Mouse (Mus musculus): Measurements from ENCODE around the gene Ldhd. TPM values are rescaled to one million over a fixed set of nuclear protein-coding genes. Genes with fewer than 3 reads are reported as not detected.

Ldhd gene
- polyA plus RNA-seq, 1 experiment from 2014 or later = 0.44 TPM

DNA sequence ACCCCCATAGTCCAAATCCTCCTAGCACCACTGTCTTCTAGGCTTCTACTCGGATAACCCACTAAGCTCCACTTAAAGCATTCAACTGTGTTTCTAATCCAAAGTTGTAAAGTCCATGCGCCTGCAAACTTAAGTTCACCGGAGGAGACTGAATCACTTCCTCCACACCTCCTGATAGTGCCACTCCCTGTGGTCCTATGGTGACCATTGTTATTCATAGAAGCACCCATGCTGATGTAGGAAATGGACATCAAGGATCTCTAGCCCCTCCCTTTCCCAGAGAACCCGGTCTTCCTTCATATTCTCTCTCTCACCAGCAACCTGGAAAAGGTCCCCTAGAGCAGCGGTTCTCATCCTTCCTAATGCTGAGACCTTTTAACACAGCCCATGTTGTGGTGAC lies 17.0 kb downstream of the Ldhd start:
- H3K9me3 ChIP-seq = no peaks in the 10 kb centered on the region
- WGBS = 74% methylated on average over 5 of the region's 5 CpGs
- H3K27ac ChIP-seq (replicated peaks) = no peak overlapping the region
- H3K4me3 ChIP-seq = no peak overlapping the region
- no peaks in the 10 kb centered on the region for H3K27me3 ChIP-seq (replicated peaks)
- H3K36me3 ChIP-seq = peaks cover 24% of the 10 kb centered on the region
- H3K4me1 ChIP-seq = peaks cover 10% of the 10 kb centered on the region
- no peak for ATAC-seq (ENCODE audit: extremely low read depth, insufficient number of reproducible peaks, low FRiP score, low TSS enrichment)
- H3K9ac ChIP-seq = no peak overlapping the region
- H3K4me2 ChIP-seq = no peak overlapping the region

DNA sequence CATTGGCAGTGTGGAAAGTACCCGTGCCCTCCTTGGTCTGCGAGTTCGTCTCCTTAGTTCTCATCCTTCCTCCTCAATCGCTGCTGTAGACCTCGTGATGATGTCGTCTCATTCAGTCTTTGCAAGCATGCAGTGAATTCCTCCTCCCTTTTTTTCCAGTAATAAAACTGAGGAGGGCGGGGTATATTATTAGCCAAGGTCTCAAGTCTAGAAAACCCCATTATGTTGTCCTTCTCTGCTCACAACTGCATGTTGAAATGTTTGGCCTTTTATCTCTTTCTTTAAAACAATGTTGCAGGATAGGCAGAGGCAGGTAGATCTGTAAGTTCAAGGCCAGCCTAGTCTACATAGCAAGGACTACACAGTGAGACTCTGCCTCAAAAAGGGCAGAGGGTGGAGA lies 22.8 kb downstream of the Ldhd start:
- Histone ChIP-seq H3K27me3 (replicated peaks) (no peaks in the 10 kb centered on the region), H3K4me1 (peaks cover 13% of the 10 kb centered on the region; the same call in 1 of the 2 replicates), H3K27ac (replicated peaks) (no peak overlapping the region), H3K9me3 (no peaks in the 10 kb centered on the region), H3K4me2 (no peak overlapping the region), H3K4me3 (no peak overlapping the region), H3K36me3 (peaks cover 22% of the 10 kb centered on the region), H3K9ac (no peak overlapping the region)
- no peak for ATAC-seq (ENCODE audit: extremely low read depth, insufficient number of reproducible peaks, low FRiP score, low TSS enrichment)
- WGBS = 89% methylated on average over 7 of the region's 7 CpGs

DNA sequence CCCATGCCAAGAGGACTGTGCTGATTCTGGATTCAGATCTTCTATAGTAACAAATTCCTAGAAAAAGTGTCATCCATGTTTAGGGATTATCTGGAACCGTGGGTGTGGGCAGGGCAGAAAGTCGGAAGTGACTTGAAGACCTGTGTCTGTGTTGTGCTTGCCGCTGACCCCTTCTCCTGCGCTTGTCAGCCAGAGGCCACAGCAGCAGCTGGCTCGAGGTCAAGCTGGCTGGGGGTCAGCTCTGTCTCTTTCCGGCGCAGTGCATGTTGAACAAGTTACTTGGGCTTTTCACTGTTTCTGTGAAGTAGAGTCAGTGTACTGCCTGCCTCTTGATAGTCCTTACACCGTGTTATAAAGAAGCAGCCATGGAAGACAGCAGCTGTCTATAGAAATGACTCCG lies 23.2 kb downstream of the Ldhd start:
- Histone ChIP-seq H3K27ac (replicated peaks) (no peak overlapping the region), H3K27me3 (replicated peaks) (no peaks in the 10 kb centered on the region)
- 81% methylated on average over 9 of the region's 9 CpGs for WGBS

DNA sequence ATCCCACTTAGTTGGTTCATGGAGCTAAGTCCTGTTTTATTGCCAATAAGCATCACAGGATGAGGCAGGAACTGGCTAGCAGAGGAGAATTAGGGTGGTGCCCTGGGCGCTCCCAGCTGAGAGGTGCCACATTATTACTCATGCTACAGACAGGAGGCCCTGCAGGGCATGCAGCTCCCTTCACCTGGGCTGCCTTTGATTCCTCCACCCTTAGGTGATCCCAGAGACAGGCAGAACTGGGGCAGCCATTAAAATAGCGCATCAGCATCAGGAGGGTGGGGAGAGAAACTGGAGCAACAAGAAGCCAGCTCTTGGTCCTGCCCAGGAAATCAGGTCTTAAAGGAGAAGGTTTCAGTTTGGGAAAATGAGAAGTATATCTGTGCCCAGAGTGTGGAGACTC lies 25.2 kb downstream of the Ldhd start:
- Histone ChIP-seq H3K9ac (no peak overlapping the region), H3K27ac (replicated peaks) (no peak overlapping the region), H3K36me3 (peaks cover 9% of the 10 kb centered on the region), H3K27me3 (replicated peaks) (no peaks in the 10 kb centered on the region), H3K4me2 (no peak overlapping the region), H3K9me3 (no peaks in the 10 kb centered on the region), H3K4me3 (no peak overlapping the region), H3K4me1 (peaks cover 17% of the 10 kb centered on the region)
- 91% methylated on average over 2 of the region's 2 CpGs for WGBS
- ATAC-seq (ENCODE audit: extremely low read depth, insufficient number of reproducible peaks, low FRiP score, low TSS enrichment) = no peak

More for the DNA sequence above, 23.2 kb downstream of the Ldhd start:
- ATAC-seq (ENCODE audit: extremely low read depth, insufficient number of reproducible peaks, low FRiP score, low TSS enrichment) = no peak
- H3K9ac ChIP-seq = no peak overlapping the region
- H3K4me2 ChIP-seq = no peak overlapping the region
- peaks cover 13% of the 10 kb centered on the region; the same call in 1 of the 2 replicates for H3K4me1 ChIP-seq
- peaks cover 18% of the 10 kb centered on the region for H3K36me3 ChIP-seq
- no peaks in the 10 kb centered on the region for H3K9me3 ChIP-seq
- no peak overlapping the region for H3K4me3 ChIP-seq

DNA sequence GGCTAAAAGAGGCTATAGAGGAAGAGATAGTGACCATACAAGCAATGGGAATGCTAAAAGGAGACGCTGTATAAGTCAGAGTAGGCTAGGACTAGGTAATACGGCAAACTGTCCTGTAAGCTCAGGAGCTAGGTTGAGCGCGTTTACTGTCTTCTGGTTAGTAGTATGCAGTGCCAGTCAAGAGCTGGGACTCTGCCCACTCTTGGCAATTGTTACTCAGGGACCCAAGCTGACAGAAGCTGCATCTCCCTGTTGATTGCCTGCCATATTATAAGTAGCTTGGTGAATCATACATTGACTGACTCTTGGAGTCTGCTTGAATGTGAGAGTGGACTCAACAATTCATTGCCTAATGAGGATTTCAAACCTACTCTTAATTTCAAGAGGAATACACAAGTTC lies 28.1 kb downstream of the Ldhd start:
- no peak overlapping the region for H3K9ac ChIP-seq
- no peak overlapping the region for H3K4me3 ChIP-seq
- H3K27ac ChIP-seq (replicated peaks) = no peak overlapping the region
- H3K9me3 ChIP-seq = no peaks in the 10 kb centered on the region
- peaks cover 9% of the 10 kb centered on the region for H3K36me3 ChIP-seq
- 88% methylated on average over 4 of the region's 4 CpGs for WGBS
- H3K4me2 ChIP-seq = no peak overlapping the region
- H3K4me1 ChIP-seq = peaks cover 32% of the 10 kb centered on the region
- no peaks in the 10 kb centered on the region for H3K27me3 ChIP-seq (replicated peaks)
- ATAC-seq (ENCODE audit: extremely low read depth, insufficient number of reproducible peaks, low FRiP score, low TSS enrichment) = no peak

DNA sequence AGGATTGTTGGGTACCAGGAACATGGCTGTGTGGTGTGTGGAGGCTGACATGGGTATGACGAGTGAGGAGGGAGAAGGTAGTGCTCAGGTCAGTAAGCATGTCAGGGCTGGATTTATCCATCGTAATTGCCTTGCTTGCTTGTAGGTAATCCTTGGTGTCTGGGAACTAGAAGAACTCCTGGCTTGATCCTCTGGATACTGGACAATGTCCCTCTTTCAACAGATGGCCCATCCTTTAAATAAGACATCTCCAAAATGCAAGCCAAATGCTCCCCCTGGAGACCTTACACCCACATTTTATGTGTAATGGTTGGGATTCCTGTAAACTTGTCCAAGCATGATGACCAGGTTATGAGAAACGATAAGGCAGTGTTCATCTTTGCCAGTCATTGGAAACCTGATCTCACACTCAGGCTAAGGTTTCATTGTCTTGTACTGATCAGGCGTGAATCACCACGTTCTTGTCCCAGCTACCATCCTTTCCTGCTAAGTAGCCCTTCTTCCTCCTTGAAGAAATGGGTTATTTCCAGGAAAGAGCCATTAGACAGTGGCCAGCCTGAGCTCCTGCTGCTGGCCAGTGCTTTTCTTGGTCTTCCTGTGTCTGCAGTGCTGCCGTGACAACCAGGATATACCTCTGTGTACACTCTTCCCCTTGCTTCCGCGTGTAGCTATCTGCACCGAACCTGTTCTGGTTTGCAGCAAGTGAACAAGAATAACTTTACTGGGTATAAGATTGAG lies 30.3 kb downstream of the Ldhd start:
- no peak overlapping the region for H3K4me2 ChIP-seq
- no peak for ATAC-seq (ENCODE audit: extremely low read depth, insufficient number of reproducible peaks, low FRiP score, low TSS enrichment)
- H3K4me3 ChIP-seq = no peak overlapping the region
- peaks cover 44% of the 10 kb centered on the region for H3K4me1 ChIP-seq
- H3K9ac ChIP-seq = no peak overlapping the region
- H3K27me3 ChIP-seq (replicated peaks) = no peaks in the 10 kb centered on the region
- no peaks in the 10 kb centered on the region for H3K9me3 ChIP-seq
- H3K36me3 ChIP-seq = peaks cover 9% of the 10 kb centered on the region
- WGBS = 72% methylated on average over 9 of the region's 9 CpGs
- no peak overlapping the region for H3K27ac ChIP-seq (replicated peaks)

DNA sequence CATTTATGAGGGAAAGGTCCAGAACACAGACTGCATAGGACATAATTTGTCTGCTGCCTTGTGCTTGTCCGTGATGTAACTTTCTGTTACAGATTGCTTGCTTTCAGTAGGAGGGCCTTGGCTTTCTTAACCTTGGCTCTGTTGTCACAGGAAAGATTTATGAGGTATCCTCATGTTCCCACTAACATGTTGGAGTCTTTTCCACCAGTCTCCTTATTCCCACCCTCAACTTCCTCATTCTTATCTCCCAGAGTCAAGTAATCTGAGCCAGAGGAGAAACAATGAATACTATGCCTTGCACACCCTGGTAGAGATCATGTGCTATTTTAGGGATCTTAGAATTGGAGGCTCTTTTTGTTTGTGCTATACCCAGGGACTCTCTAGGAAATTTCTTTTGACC lies 32.9 kb downstream of the Ldhd start:
- Histone ChIP-seq H3K4me3 (no peak overlapping the region), H3K4me2 (peak overlapping the region; percentile 62), H3K4me1 (peaks cover 70% of the 10 kb centered on the region), H3K9ac (peak overlapping the region; percentile 72), H3K9me3 (no peaks in the 10 kb centered on the region), H3K36me3 (peaks cover 2% of the 10 kb centered on the region; the same call in 1 of the 2 replicates), H3K27me3 (replicated peaks) (no peaks in the 10 kb centered on the region), H3K27ac (replicated peaks) (peak overlapping the region; percentile 91)
- 36% methylated on average over 1 of the region's 1 CpGs for WGBS
- ATAC-seq (ENCODE audit: extremely low read depth, insufficient number of reproducible peaks, low FRiP score, low TSS enrichment) = no peak; the same call in 1 of the 2 replicates

DNA sequence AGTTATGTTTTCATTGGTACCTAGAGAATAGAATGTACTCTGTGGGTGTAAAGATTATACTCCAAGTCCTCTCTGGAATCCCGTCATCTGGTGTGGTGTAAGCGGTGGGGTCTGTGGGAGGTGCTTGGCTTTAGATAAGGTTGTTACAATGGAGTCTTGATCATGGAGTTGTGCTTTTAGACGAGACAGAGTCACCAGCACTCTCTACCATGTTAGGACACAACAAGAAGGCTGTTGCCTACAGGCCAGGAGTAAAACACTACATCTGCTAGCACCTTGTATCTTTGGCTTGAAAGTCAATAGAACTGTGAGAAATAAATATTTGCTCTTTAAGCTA lies 33.7 kb downstream of the Ldhd start:
- Histone ChIP-seq H3K27me3 (replicated peaks) (no peaks in the 10 kb centered on the region), H3K9me3 (no peaks in the 10 kb centered on the region), H3K4me2 (peak overlapping the region; percentile 62), H3K4me3 (no peak overlapping the region), H3K27ac (replicated peaks) (peak overlapping the region; percentile 91), H3K9ac (no peak overlapping the region), H3K36me3 (peaks cover 2% of the 10 kb centered on the region; the same call in 1 of the 2 replicates), H3K4me1 (peaks cover 78% of the 10 kb centered on the region)
- 7% methylated on average over 3 of the region's 3 CpGs for WGBS
- ATAC-seq (ENCODE audit: extremely low read depth, insufficient number of reproducible peaks, low FRiP score, low TSS enrichment) = no peak

DNA sequence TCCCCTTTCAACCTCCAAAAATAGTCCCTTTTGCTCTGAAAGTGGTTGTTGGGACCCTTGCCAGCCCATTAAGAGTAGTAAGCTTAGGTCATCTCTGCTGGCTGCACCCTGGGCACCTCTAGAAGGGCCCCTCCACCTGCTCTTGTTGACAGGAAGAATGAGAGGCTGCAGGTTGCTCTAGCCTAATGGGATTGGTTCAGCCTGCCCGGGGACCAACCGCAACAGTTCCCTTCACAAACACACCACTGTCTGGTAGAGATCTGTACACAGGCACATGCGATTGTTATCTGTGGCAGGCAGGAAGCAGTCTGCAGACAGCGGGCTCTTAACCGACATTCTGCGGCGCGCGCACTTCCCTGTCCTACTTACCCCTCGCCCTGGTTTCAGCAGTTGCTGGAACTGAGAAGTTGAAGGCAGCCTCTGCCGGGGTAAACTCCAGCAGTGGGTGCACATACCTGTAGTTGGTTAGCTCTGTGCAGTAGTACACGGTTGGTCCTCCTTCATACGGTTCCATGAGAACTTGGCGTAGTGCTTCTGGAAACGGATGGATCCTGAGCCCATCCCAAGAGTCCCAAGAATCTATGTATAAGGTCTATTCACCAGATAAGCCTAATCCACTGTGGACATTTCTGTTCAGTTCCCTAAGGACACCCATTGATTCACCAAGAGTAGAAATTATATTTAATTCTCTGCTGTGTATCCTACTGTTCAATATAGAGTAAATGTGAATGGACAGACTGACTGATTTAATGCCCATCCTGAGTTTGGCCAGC lies 34.3 kb downstream of the Ldhd start:
- 28% methylated on average over 15 of the region's 15 CpGs for WGBS
- H3K9ac ChIP-seq = peak overlapping the region; percentile 30
- H3K4me1 ChIP-seq = peaks cover 80% of the 10 kb centered on the region
- peak overlapping the region; percentile 33 for H3K4me3 ChIP-seq
- H3K27me3 ChIP-seq (replicated peaks) = no peaks in the 10 kb centered on the region
- peak overlapping the region; percentile 91 for H3K27ac ChIP-seq (replicated peaks)
- H3K9me3 ChIP-seq = no peaks in the 10 kb centered on the region
- peak overlapping the region; percentile 62 for H3K4me2 ChIP-seq
- H3K36me3 ChIP-seq = peaks cover 3% of the 10 kb centered on the region
- ATAC-seq (ENCODE audit: extremely low read depth, insufficient number of reproducible peaks, low FRiP score, low TSS enrichment) = peak; percentile 55; the same call in 1 of the 2 replicates

DNA sequence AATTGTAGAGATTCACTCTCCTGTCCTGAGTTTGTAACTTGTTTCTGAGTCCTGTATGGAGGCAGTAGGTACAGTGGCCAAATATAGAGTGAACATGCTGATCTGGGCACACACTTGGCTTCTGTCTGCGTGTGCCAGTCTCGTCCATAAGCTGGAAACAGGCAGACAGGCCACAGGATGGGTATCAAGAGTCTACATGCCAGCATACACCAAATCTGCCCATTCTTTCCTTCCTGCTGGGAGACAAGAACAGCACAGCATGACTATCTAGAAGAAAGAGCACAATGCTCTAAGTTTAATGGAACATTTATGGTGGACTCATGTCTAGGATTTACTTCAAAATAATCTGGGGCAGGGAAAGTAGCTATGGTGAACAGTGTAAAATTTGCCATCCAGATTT lies 35.2 kb downstream of the Ldhd start:
- H3K9ac ChIP-seq = peak overlapping the region; percentile 30; the same call in 1 of the 2 replicates
- H3K27me3 ChIP-seq (replicated peaks) = no peaks in the 10 kb centered on the region
- ATAC-seq (ENCODE audit: extremely low read depth, insufficient number of reproducible peaks, low FRiP score, low TSS enrichment) = no peak
- peak overlapping the region; percentile 91 for H3K27ac ChIP-seq (replicated peaks)
- no peak overlapping the region for H3K4me3 ChIP-seq
- WGBS = 82% methylated on average over 2 of the region's 2 CpGs
- H3K4me2 ChIP-seq = peak overlapping the region; percentile 62
- peaks cover 75% of the 10 kb centered on the region for H3K4me1 ChIP-seq
- H3K36me3 ChIP-seq = peaks cover 4% of the 10 kb centered on the region
- no peaks in the 10 kb centered on the region for H3K9me3 ChIP-seq

DNA sequence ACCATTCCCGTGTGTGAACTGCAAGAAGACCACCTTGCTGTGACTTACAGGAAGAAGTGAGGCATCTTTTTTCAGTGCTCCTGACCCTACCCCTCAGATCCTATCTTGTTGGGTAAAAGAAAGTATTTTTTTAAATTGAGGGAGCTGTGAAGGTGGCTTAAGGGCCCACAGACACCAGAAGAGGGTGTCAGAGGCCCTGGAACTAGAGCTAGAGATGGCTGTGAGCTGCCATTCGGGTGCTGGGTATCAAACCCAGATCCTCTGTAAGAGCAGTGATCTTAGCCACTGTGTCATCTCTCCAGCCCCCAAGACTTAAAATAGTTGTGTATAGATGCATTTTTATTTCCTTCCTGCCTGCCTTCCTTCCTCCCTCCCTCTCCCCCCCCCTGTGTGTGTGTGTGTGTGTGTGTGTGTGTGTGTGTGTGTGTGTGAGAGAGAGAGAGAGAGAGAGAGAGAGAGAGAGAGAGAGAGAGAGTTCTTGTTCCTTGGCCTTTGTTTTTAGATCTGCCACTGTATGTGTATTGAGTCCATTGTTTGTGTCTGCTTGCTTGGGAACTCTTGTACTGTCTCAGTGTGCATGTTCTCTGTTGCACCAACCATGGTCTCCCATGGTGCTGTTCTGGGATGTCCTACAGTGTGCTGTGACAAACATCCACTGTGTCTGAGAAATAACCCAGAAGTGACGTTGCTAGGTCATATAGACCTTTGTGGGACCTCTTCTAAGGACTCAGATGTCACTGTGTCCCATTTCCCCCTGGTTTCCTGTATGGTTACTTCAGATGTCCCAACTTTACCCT lies 35.9 kb downstream of the Ldhd start:
- no peak overlapping the region for H3K9ac ChIP-seq
- peaks cover 68% of the 10 kb centered on the region for H3K4me1 ChIP-seq
- H3K4me3 ChIP-seq = no peak overlapping the region
- H3K27me3 ChIP-seq (replicated peaks) = no peaks in the 10 kb centered on the region
- peaks cover 4% of the 10 kb centered on the region for H3K36me3 ChIP-seq
- H3K27ac ChIP-seq (replicated peaks) = peak overlapping the region; percentile 91
- H3K4me2 ChIP-seq = no peak overlapping the region
- no peak for ATAC-seq (ENCODE audit: extremely low read depth, insufficient number of reproducible peaks, low FRiP score, low TSS enrichment)
- 65% methylated on average over 3 of the region's 3 CpGs for WGBS
- H3K9me3 ChIP-seq = no peaks in the 10 kb centered on the region
